Mouse (Mus musculus) heart, embryonic 15.5 days (tissue): ENCODE data around the gene Plvap. TPM values are rescaled to one million over a fixed set of nuclear protein-coding genes. Genes with fewer than 3 reads are reported as not detected.
"Not testable (repeated sequence)": the region's sequence is repeated elsewhere in the genome, so short reads cannot be mapped to it uniquely, and the experiment has no call there.

ENCODE experiments used
- ATAC-seq: fragments of 200-750 bp; cut with Nextera tagmentation; replicated peaks from 2 replicates; pipeline ENCODE4 v1.8.0; 2017; ENCODE audit warnings: low read depth, moderate TSS enrichment; ENCODE audit not compliant: insufficient number of reproducible peaks, insufficient read depth, low FRiP score
- H3K27ac ChIP-seq: fragments of 300-500 bp; sonication (generic); 2 replicates; pipeline ENCODE4 v1.5.1; 2015; ENCODE audit warnings: mild to moderate bottlenecking, inconsistent platforms
- H3K27me3 ChIP-seq: fragments of 300-500 bp; sonication (generic); 2 replicates; pipeline ENCODE4 v1.6.1; 2015; ENCODE audit warnings: inconsistent platforms
- H3K36me3 ChIP-seq: fragments of 300-500 bp; sonication (generic); 2 replicates; pipeline ENCODE4 v1.6.1; 2015; ENCODE audit warnings: mild to moderate bottlenecking, inconsistent platforms
- H3K4me1 ChIP-seq: fragments of 300-500 bp; sonication (generic); replicated peaks from 2 replicates; pipeline ENCODE4 v1.6.1; 2015; ENCODE audit warnings: inconsistent platforms
- H3K4me2 ChIP-seq: fragments of 300-500 bp; sonication (generic); 2 replicates; pipeline ENCODE4 v1.6.1; 2015; ENCODE audit warnings: inconsistent platforms, mild to moderate bottlenecking, moderate library complexity
- H3K4me3 ChIP-seq: fragments of 300-500 bp; sonication (generic); 2 replicates; pipeline ENCODE4 v1.5.1; 2015; ENCODE audit warnings: mild to moderate bottlenecking, inconsistent platforms
- H3K9ac ChIP-seq: fragments of 300-500 bp; sonication (generic); 2 replicates; pipeline ENCODE4 v1.6.1; 2015; ENCODE audit warnings: mild to moderate bottlenecking, inconsistent platforms
- H3K9me3 ChIP-seq: fragments of 300-500 bp; sonication (generic); replicated peaks from 2 replicates; pipeline ENCODE4 v1.6.1; 2016; ENCODE audit warnings: inconsistent platforms
- WGBS: fragments of 180-500 bp; shearing (Covaris S2); methylation state at CpG from one replicate; pipeline ENCODE4 v1.1.7; 2015; ENCODE audit warnings: mixed read lengths; 5-methylcytosine and 5-hydroxymethylcytosine counted together
- polyA plus RNA-seq: library from polyadenylated mRNA; unstranded; fragments of >200 nt; fragmentation: Nextera tagmentation; extraction: Ambion mirVana; gene quantifications from 2 replicates; pipeline ENCODE4 v1.2.1, GENCODE M21; 2015

Plvap gene
- polyA plus RNA-seq, 1 experiment from 2014 or later, result 87.2 TPM

- H3K4me2 ChIP-seq, result peak overlapping the region; percentile 94
- WGBS, result 80% methylated on average over 9 of the region's 9 CpGs
- no peaks in the 10 kb centered on the region for H3K9me3 ChIP-seq
- peak overlapping the region; percentile 86 for H3K9ac ChIP-seq
- peaks cover 26% of the 10 kb centered on the region; the same call in 1 of the 2 replicates for H3K36me3 ChIP-seq
- peaks cover 11% of the 10 kb centered on the region for H3K4me1 ChIP-seq
- peak overlapping the region; percentile 98 for H3K4me3 ChIP-seq
- H3K27ac ChIP-seq, result no peak overlapping the region
- no peak for ATAC-seq
- H3K27me3 ChIP-seq, result no peaks in the 10 kb centered on the region
Observed at GRCm38 (mm10) chr8:71543755-71544154, 32.2 kb upstream of the Plvap start.

DNA sequence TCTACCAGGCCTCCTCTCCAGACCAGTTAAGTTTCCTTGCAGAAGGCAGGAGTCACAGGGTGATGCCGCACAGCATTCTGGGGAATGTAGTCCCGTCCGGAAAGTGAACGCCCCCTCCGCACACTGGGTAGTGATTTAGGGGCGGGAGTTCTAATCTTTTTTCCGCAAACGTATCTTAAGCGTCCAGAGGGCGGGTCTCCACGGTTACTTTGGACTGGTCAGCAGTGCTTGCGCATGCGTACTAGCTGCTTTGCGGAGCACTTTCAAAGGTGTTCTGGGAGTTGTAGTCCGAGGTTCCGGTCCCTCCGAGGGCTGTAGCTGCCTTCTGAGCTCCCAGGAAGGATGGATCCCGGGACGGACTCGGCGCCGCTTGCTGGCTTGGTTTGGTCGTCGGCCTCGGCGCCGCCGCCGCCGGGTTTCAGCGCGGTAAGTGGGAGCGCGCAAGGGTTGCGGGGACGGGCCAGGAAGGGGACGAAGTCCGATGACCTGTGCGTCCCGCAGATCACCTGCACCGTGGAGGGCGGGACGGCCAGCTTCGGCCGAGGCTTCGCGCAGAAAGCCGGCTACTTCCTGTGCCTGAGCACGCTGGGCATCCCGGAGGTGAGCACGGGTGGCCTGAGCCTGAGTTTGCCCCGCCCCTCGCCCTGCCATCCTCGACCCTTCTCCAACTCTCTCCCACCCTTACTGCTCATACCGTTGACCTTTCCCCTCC lies 31.2 kb upstream of the Plvap start, which contains the start of gene Mvb12a:
Gene Mvb12a (plus strand): TSS at position 291 of the 712 bp plus-strand sequence.
- Histone ChIP-seq H3K4me1 (peaks cover 14% of the 10 kb centered on the region), H3K27ac (peak within 1 kb of the TSS; percentile 69), H3K9me3 (no peaks in the 10 kb centered on the region), H3K36me3 (peaks cover 17% of the 10 kb centered on the region; the same call in 1 of the 2 replicates), H3K9ac (peak within 1 kb of the TSS; percentile 86), H3K4me3 (peak within 1 kb of the TSS; percentile 98), H3K4me2 (peak within 1 kb of the TSS; percentile 94), H3K27me3 (no peaks in the 10 kb centered on the region)
- peak; percentile 94 for ATAC-seq
- WGBS, result 0% methylated on average over 55 of the region's 55 CpGs

- Histone ChIP-seq H3K9ac (peak within 1 kb of the TSS; percentile 50), H3K9me3 (no peaks in the 10 kb centered on the region), H3K4me2 (peak within 1 kb of the TSS; percentile 79), H3K27me3 (no peaks in the 10 kb centered on the region), H3K36me3 (no peaks in the 10 kb centered on the region), H3K27ac (peak within 1 kb of the TSS; percentile 66), H3K4me3 (peak within 1 kb of the TSS; percentile 60), H3K4me1 (peaks cover 18% of the 10 kb centered on the region)
- 2% methylated on average over 37 of the region's 37 CpGs for WGBS
- ATAC-seq, result peak; percentile 82
Observed at GRCm38 (mm10) chr8:71537028-71537867, 25.7 kb upstream of the Plvap start, which contains the start of gene Bst2. Gene Bst2, minus strand, starts transcription at chr8:71537456.

DNA sequence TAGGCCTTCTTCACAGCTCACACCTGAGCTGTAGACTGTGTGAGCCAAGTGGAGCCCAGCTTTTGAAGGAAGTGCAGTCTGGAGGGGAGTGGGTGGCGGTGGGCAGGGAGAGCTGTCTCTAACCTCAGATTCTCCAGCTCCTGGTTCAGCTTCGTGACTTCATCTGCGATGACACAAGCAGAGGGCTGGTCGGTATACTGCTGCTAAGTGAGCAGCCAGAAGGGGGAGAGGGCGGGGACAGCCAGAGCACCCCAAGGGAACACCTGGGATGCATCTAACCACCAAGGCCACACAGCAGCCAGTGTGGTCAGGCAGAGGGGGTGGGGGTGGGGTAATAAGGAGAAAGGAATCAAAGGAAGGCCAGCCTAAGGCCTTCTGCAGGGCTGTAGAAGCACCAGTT lies 24.1 kb upstream of the Plvap start:
- H3K36me3 ChIP-seq, result no peaks in the 10 kb centered on the region
- H3K4me3 ChIP-seq, result peak overlapping the region; percentile 60
- peak overlapping the region; percentile 31; the same call in 1 of the 2 replicates for H3K9ac ChIP-seq
- ATAC-seq, result no peak
- peaks cover 18% of the 10 kb centered on the region for H3K4me1 ChIP-seq
- no peaks in the 10 kb centered on the region for H3K27me3 ChIP-seq
- WGBS, result 76% methylated on average over 5 of the region's 5 CpGs
- peak overlapping the region; percentile 79 for H3K4me2 ChIP-seq
- no peaks in the 10 kb centered on the region for H3K9me3 ChIP-seq
- H3K27ac ChIP-seq, result no peak overlapping the region

- no peak for ATAC-seq
- H3K4me2 ChIP-seq, result no peak overlapping the region
- H3K9ac ChIP-seq, result no peak overlapping the region
- H3K27ac ChIP-seq, result no peak overlapping the region
- no peaks in the 10 kb centered on the region for H3K9me3 ChIP-seq
- WGBS, result 34% methylated on average over 3 of the region's 3 CpGs
- H3K27me3 ChIP-seq, result no peaks in the 10 kb centered on the region
- H3K4me1 ChIP-seq, result peaks cover 18% of the 10 kb centered on the region
- H3K36me3 ChIP-seq, result no peaks in the 10 kb centered on the region
- no peak overlapping the region for H3K4me3 ChIP-seq
Observed at GRCm38 (mm10) chr8:71534263-71534810, 22.8 kb upstream of the Plvap start.

GRCm38 (mm10) chr8:71530735-71531467 lies 19.3 kb upstream of the Plvap start:
- peaks cover 28% of the 10 kb centered on the region for H3K4me1 ChIP-seq
- H3K9me3 ChIP-seq, H3K27me3 ChIP-seq, H3K4me3 ChIP-seq, H3K9ac ChIP-seq, H3K36me3 ChIP-seq, H3K27ac ChIP-seq, H3K4me2 ChIP-seq, ATAC-seq: not testable (repeated sequence)
- WGBS, result 61% methylated on average over 7 of the region's 12 CpGs

DNA sequence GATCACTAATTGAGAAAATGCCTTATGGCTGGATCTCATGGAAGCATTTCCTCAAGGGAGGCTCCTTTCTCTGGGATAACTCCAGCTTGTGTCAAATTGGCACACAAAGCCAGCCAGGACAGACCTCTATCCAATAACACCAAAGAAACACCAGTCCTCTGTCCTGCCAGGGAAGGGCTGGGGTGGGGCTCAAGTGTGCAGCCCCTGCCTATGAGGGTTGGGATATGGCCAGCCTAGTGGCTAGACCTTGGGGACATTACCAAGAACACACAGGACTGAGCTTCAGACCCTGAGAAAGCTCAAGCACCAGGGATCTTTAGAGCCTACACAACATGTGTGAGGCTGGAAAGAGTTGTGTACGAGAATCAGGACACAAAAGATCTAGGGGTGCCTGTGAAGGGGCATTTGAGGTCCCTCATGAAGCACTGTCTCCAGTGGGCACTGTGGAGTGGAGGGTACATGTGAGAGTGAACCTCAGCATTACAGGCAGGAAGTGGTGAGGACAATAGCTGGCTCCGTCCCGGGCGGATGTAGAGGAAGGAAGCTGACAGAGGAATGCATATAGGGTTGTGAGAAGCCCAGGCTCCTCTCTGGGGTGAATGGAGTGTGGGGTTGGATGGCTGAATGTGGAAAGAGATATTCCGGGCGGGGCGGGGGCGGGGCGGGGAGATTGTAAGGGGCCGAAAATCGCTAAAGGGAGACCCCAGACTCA lies 17.0 kb upstream of the Plvap start:
- Histone ChIP-seq H3K4me1 (peaks cover 32% of the 10 kb centered on the region), H3K4me2 (no peak overlapping the region), H3K27me3 (peaks cover 12% of the 10 kb centered on the region), H3K4me3 (no peak overlapping the region), H3K36me3 (no peaks in the 10 kb centered on the region), H3K27ac (peak overlapping the region; percentile 78), H3K9ac (no peak overlapping the region), H3K9me3 (no peaks in the 10 kb centered on the region)
- 59% methylated on average over 11 of the region's 11 CpGs for WGBS
- peak; percentile 80 for ATAC-seq

DNA sequence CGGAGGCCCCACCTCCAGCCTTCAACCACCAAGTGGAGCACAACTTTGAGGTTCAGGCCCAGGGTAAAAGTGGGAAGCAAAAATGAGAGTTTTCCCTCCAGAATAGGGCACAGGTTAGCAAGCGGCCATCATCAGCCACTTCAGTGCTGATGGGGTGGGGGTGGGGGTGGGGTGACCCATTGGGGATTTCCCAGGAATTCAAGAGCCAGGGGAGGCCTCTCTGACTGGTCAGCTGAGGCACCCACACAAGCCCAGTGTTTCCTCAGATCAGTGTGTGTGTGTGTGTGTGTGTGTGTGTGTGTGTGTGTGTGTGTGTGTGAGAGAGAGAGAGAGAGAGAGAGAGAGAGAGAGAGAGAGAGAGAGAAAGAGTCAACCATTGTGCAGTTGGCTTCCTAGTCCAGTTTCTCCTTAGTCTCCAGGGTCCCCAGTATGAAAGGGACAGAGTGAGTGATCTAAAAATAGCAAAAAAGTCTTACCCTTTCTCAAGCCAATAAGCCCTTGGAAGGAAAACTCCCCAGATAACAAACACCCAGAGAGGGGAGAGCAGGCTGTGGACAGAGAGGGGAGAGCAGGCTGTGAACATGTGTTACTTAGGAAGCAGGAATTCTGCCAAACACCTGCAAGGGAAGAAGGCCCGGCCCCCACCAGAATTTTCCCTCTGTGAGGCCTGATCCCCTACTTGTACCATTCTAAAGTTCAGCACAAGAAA lies 15.8 kb upstream of the Plvap start:
- peaks cover 32% of the 10 kb centered on the region for H3K4me1 ChIP-seq
- H3K4me3 ChIP-seq, result no peak overlapping the region
- H3K9me3 ChIP-seq, result no peaks in the 10 kb centered on the region
- H3K27ac ChIP-seq, result peak overlapping the region; percentile 78
- H3K36me3 ChIP-seq, result no peaks in the 10 kb centered on the region
- ATAC-seq, result no peak
- H3K4me2 ChIP-seq, result no peak overlapping the region
- no peak overlapping the region for H3K9ac ChIP-seq
- peaks cover 12% of the 10 kb centered on the region for H3K27me3 ChIP-seq
- WGBS, result 37% methylated on average over 3 of the region's 3 CpGs

DNA sequence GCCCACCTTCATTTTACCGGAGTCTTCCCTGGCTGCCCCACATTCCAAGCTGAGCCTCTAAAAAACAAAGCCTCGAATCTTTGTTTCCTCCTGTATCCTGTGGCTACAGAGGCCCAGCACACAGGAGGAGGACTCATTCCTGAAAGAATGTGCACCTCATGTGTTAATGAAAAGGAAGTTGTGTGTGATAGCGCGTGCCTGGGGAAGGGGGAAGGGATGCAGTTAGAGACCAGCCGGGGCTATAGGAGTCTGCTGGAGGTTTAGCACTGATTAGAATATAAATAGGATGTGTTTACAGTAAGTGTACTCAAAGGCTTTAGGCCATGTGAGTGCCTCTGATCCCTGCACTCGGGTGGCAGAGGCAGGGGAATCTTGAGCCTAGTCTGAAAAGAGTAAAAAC lies 14.7 kb upstream of the Plvap start:
- Histone ChIP-seq H3K9me3 (no peaks in the 10 kb centered on the region), H3K27ac (peak overlapping the region; percentile 78), H3K4me2 (no peak overlapping the region), H3K4me3 (no peak overlapping the region), H3K27me3 (peaks cover 12% of the 10 kb centered on the region), H3K4me1 (peaks cover 36% of the 10 kb centered on the region), H3K9ac (no peak overlapping the region), H3K36me3 (no peaks in the 10 kb centered on the region)
- 0 out of 2 replicates have a peak, but pooled peaks have one; percentile 12 for ATAC-seq
- WGBS, result 24% methylated on average over 6 of the region's 6 CpGs
